ENCODE assay signal across 8 mouse cellular contexts in the genomic region with DNA sequence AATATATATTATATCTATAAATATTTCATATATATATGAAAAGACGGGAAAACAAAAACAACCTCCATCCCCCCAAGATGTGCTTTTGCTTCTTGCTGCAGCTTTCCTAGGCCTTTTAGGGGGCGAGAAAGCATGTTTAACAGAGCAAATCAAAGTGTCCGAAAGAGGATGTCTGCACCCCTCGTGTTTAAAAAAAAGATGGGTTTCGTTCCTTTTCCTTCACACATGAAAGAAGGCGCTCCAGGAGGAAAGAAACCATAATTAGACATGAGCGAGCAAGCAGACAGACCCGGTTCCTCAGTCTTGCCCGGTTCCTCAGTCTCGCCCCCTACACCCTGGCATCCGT. TPM values are rescaled to one million over a fixed set of nuclear protein-coding genes. Genes with fewer than 3 reads are reported as not detected.
DNase-seq lines count a peak whose midpoint lies in the region; ATAC-seq and TF ChIP-seq lines count a peak whose summit lies in the region.

No protein-coding gene starts in this region.

- H3K36me3 ChIP-seq in spleen, adult 2 months (ENCODE audit: control insufficient read depth, insufficient read depth, low read length), result no peaks in the 10 kb centered on the region
- no peaks in the 10 kb centered on the region for H3K36me3 ChIP-seq in liver, embryonic 12.5 days

- H3K4me2 ChIP-seq in liver, embryonic 12.5 days, result peak overlapping the region; percentile 94

- no peaks in the 10 kb centered on the region for H3K9me3 ChIP-seq in liver, embryonic 12.5 days (replicated peaks)

- H3K27ac ChIP-seq in cerebellum, adult 2 months (ENCODE audit: insufficient read depth, low read length), result no peak overlapping the region
- no peak overlapping the region for H3K27ac ChIP-seq in spleen, adult 2 months (ENCODE audit: insufficient read depth, low read length)
- H3K27ac ChIP-seq in liver, embryonic 12.5 days, result 0 out of 2 replicates have a peak overlapping the region, but pooled peaks have one; percentile 81

- TF ChIP-seq CTCF in cerebellum, adult 2 months (IDR thresholded peaks at IDR 0.05; ENCODE audit: borderline replicate concordance, insufficient read depth, low read depth, low read length), result no peak
- TF ChIP-seq CTCF in spleen, adult 2 months (IDR thresholded peaks at IDR 0.05; ENCODE audit: extremely low read depth, insufficient read depth, insufficient read length, insufficient replicate concordance), result no peak

- 8% methylated on average over 11 of the region's 11 CpGs for WGBS in cerebellum, adult 2 months
- WGBS in spleen, adult 2 months, result 3% methylated on average over 11 of the region's 11 CpGs
- WGBS in liver, embryonic 12.5 days (ENCODE audit: insufficient replicate concordance), result 5% methylated on average over 11 of the region's 11 CpGs

- ATAC-seq in liver, embryonic 12.5 days, result no peak

- peak overlapping the region; percentile 91 for H3K9ac ChIP-seq in liver, embryonic 12.5 days

- no peaks in the 10 kb centered on the region for H3K27me3 ChIP-seq in cerebellum, adult 2 months (ENCODE audit: control insufficient read depth, insufficient read depth, low read length)
- H3K27me3 ChIP-seq in spleen, adult 2 months (ENCODE audit: control insufficient read depth, insufficient read depth, low read length), result 0 out of 2 replicates have a peak, but pooled peaks cover 4% of the 10 kb centered on the region
- peaks cover 7% of the 10 kb centered on the region; the same call in 1 of the 2 replicates for H3K27me3 ChIP-seq in liver, embryonic 12.5 days (replicated peaks)

- no peak for TF ChIP-seq POLR2A in cerebellum, adult 2 months (IDR thresholded peaks at IDR 0.05; ENCODE audit: borderline replicate concordance, insufficient read depth, low read length)
- TF ChIP-seq POLR2A in spleen, adult 2 months (IDR thresholded peaks at IDR 0.05; ENCODE audit: low read depth, low read length), result no peak

- no peaks in the 10 kb centered on the region for H3K4me1 ChIP-seq in cerebellum, adult 2 months (ENCODE audit: control insufficient read depth, insufficient read depth, low read length)
- H3K4me1 ChIP-seq in spleen, adult 2 months (ENCODE audit: control insufficient read depth, insufficient read depth, insufficient read length), result peaks cover 2% of the 10 kb centered on the region; the same call in 1 of the 2 replicates
- peaks cover 13% of the 10 kb centered on the region for H3K4me1 ChIP-seq in liver, embryonic 12.5 days

- H3K4me3 ChIP-seq in cerebellum, adult 2 months (replicated peaks; ENCODE audit: insufficient read depth, low read depth, low read length), result peak overlapping the region; percentile 66
- H3K4me3 ChIP-seq in spleen, adult 2 months (ENCODE audit: extremely low read depth, insufficient read depth, insufficient read length), result peak overlapping the region; percentile 88
- peak overlapping the region; percentile 85 for H3K4me3 ChIP-seq in liver, embryonic 12.5 days

- DNase-seq in cerebellum, adult 2 months, result no peak
- DNase-seq in cerebellum, postnatal 4 days (ENCODE audit: low spot score in 2 of 2), result no peak
- no peak for DNase-seq in spleen, adult 2 months (ENCODE audit: low read depth in 1 of 2, low spot score in 2 of 2)
- no peak for DNase-seq in spleen, postnatal 36 days (ENCODE audit: low spot score in 2 of 2)
- DNase-seq in cerebellum, adult 9-10 months, result no peak
- DNase-seq in thymus, postnatal 14 days, result no peak
- DNase-seq in adrenal gland, postnatal 10 days, result no peak

RNA-seq across cellular contexts. Expression of gene Ccdc88a, which starts 0.4 kb away (rescaled TPM):
- 13.1 and 14.4 TPM in 2 replicates for polyA plus RNA-seq in cerebellum, adult 2 months (2012; rRNA removed)
- 0.82 and 2.0 TPM in 2 replicates for polyA plus RNA-seq in spleen, adult 2 months (2012; rRNA removed)
- 8.2 and 10.1 TPM in 2 replicates for polyA plus RNA-seq in liver, embryonic 12.5 days (2016; fragmentation: Nextera tagmentation; extraction: Ambion mirVana)
- total RNA-seq in adrenal gland, postnatal 10 days (2021), result 10 to 100 TPM; 18.9 to 26.0 TPM
